Mouse (Mus musculus) kidney, postnatal 10 days (tissue): ENCODE measurements around the gene Pde8a.

Experiments used
- DNase-seq: peaks from one replicate; pipeline ENCODE4 v3.0.0; 2021; ENCODE audit warnings: mixed read lengths

The Pde8a gene

GRCm38 (mm10) chr7:81342356-81343094, 129.1 kb downstream of the Pde8a start:
- DNase-seq, result no peak

- DNase-seq, result no peak
These were observed 129.9 kb downstream of the Pde8a start for GRCm38 (mm10) chr7:81343316-81343715.

GRCm38 (mm10) chr7:81343831-81344230, 130.4 kb downstream of the Pde8a start:
- DNase-seq, result no peak

- DNase-seq, result peak; percentile 97
These were observed 131.4 kb downstream of the Pde8a start, which contains the start of gene Rps17 for GRCm38 (mm10) chr7:81344544-81345446. TSS of gene Rps17 (minus strand) at chr7:81345254.

- DNase-seq, result no peak
These were observed 132.2 kb downstream of the Pde8a start for GRCm38 (mm10) chr7:81345447-81346170.

- no peak for DNase-seq
These were observed 134.8 kb downstream of the Pde8a start for GRCm38 (mm10) chr7:81348206-81348605.

GRCm38 (mm10) chr7:81351826-81352225, 138.4 kb downstream of the Pde8a start:
- no peak for DNase-seq

- no peak for DNase-seq
These were observed 142.3 kb downstream of the Pde8a start for GRCm38 (mm10) chr7:81355746-81356145.

GRCm38 (mm10) chr7:81356360-81356759, 143.0 kb downstream of the Pde8a start:
- DNase-seq, result no peak

GRCm38 (mm10) chr7:81356975-81357374, 143.6 kb downstream of the Pde8a start:
- DNase-seq, result no peak

GRCm38 (mm10) chr7:81367946-81368345, 154.6 kb downstream of the Pde8a start:
- DNase-seq, result no peak

GRCm38 (mm10) chr7:81369724-81370123, 156.3 kb downstream of the Pde8a start:
- no peak for DNase-seq

GRCm38 (mm10) chr7:81371811-81372210, 158.4 kb downstream of the Pde8a start:
- no peak for DNase-seq

- peak; percentile 45 for DNase-seq
These were observed 159.0 kb downstream of the Pde8a start for GRCm38 (mm10) chr7:81372337-81372920.

GRCm38 (mm10) chr7:81379363-81379762, 166.0 kb downstream of the Pde8a start:
- no peak for DNase-seq
